Mouse (Mus musculus): Measurements from ENCODE around the gene Vmn2r31.
"Not testable (repeated sequence)": the region's sequence is repeated elsewhere in the genome, so short reads cannot be mapped to it uniquely, and the experiment has no call there.

Vmn2r31 gene

GRCm38 (mm10) chr7:7399603-7400002, at the start of gene Vmn2r31:
Gene Vmn2r31 (minus strand): TSS chr7:7399703.
- not testable (repeated sequence) for DNase-seq (ENCODE audit: low spot score)

GRCm38 (mm10) chr7:7374431-7374830, 25.1 kb downstream of the Vmn2r31 start, which contains the start of gene Gm45783:
Gene Gm45783 (minus strand): TSS chr7:7374573.
- DNase-seq (ENCODE audit: low spot score): not testable (repeated sequence)

GRCm38 (mm10) chr7:7337509-7337908, 62.0 kb downstream of the Vmn2r31 start, which contains the start of gene Vmn2r30:
Gene Vmn2r30 (minus strand): TSS chr7:7337609.
- DNase-seq (ENCODE audit: low spot score): not testable (repeated sequence)

Data from spleen, adult 12 weeks (tissue).